In genomic region chr1:133407436-133407835, GRCm38 (mm10) we compare ENCODE assay signal across 15 mouse cellular contexts. TPM values are rescaled to one million over a fixed set of nuclear protein-coding genes. Genes with fewer than 3 reads are reported as not detected.
DNase-seq lines count a peak whose midpoint lies in the region; ATAC-seq and TF ChIP-seq lines count a peak whose summit lies in the region.
"Had no signal": no experiment of that assay in that cellular context is flagged by ENCODE, and none has a peak within 500 bp of the region (broad histone marks: within the 10 kb centered on the region; RNA-seq: fewer than 3 reads in every experiment).

No protein-coding gene starts in this region.

- H3K9ac ChIP-seq in heart, embryonic 15.5 days = no peak overlapping the region
- H3K9ac ChIP-seq in kidney, postnatal 0 days (ENCODE audit: low read depth, low read length) = no peak overlapping the region
- H3K9ac ChIP-seq: embryonic facial prominence, embryonic 13.5 days; forebrain, embryonic 13.5 days; midbrain, embryonic 15.5 days; neural tube, embryonic 12.5 days had no signal

- 59% methylated on average over 6 of the region's 6 CpGs for WGBS in heart, embryonic 15.5 days
- 49% methylated on average over 6 of the region's 6 CpGs for WGBS in kidney, postnatal 0 days
- WGBS in embryonic facial prominence, embryonic 10.5 days = 47% methylated on average over 6 of the region's 6 CpGs

- H3K4me2 ChIP-seq in heart, embryonic 15.5 days = no peak overlapping the region
- H3K4me2 ChIP-seq in kidney, postnatal 0 days (ENCODE audit: low read length) = no peak overlapping the region
- H3K4me2 ChIP-seq: embryonic facial prominence, embryonic 13.5 days; forebrain, embryonic 13.5 days; midbrain, embryonic 15.5 days; neural tube, embryonic 12.5 days had no signal

- H3K4me3 ChIP-seq in heart, embryonic 15.5 days = no peak overlapping the region
- H3K4me3 ChIP-seq in kidney, postnatal 0 days (replicated peaks; ENCODE audit: low read depth, low read length) = no peak overlapping the region
- no peak overlapping the region for H3K4me3 ChIP-seq in embryonic facial prominence, embryonic 10.5 days
- H3K4me3 ChIP-seq: embryonic facial prominence, embryonic 13.5 days; forebrain, embryonic 13.5 days; midbrain, embryonic 15.5 days; neural tube, embryonic 12.5 days had no signal

- no peaks in the 10 kb centered on the region for H3K9me3 ChIP-seq in heart, embryonic 15.5 days (replicated peaks)
- no peaks in the 10 kb centered on the region for H3K9me3 ChIP-seq in kidney, postnatal 0 days (replicated peaks; ENCODE audit: low read length)
- H3K9me3 ChIP-seq in embryonic facial prominence, embryonic 10.5 days = no peaks in the 10 kb centered on the region
- H3K9me3 ChIP-seq: embryonic facial prominence, embryonic 13.5 days; forebrain, embryonic 13.5 days; G1E; midbrain, embryonic 15.5 days; neural tube, embryonic 12.5 days had no signal

- TF ChIP-seq CTCF in kidney, postnatal 0 days (IDR thresholded peaks at IDR 0.05; ENCODE audit: low read depth) = no peak

- H3K27ac ChIP-seq in heart, embryonic 15.5 days = peak overlapping the region; percentile 35; the same call in 1 of the 2 replicates
- H3K27ac ChIP-seq in kidney, postnatal 0 days = peak overlapping the region; percentile 44; the same call in 1 of the 2 replicates
- peak overlapping the region; percentile 82; the same call in 1 of the 2 replicates for H3K27ac ChIP-seq in embryonic facial prominence, embryonic 10.5 days (replicated peaks)
- H3K27ac ChIP-seq: embryonic facial prominence, embryonic 13.5 days; forebrain, embryonic 13.5 days; macrophage; midbrain, embryonic 15.5 days; neural tube, embryonic 12.5 days had no signal

- DNase-seq in heart, adult 11 months = no peak
- DNase-seq in kidney, postnatal 0 days (ENCODE audit: low spot score) = peak; percentile 79
- DNase-seq in kidney, adult 18-20 months = no peak
- DNase-seq in embryonic facial prominence, embryonic 10.5 days (ENCODE audit: low spot score) = no peak
- peak; percentile 56 for DNase-seq in lung, postnatal 25 days (ENCODE audit: low spot score)
- no peak for DNase-seq in thymus, postnatal 10 days (ENCODE audit: low spot score in 2 of 2)
- DNase-seq: adrenal gland, postnatal 10 days; cerebellum, adult 9-10 months had no signal

- H3K36me3 ChIP-seq in heart, embryonic 15.5 days = no peaks in the 10 kb centered on the region
- H3K36me3 ChIP-seq in kidney, postnatal 0 days (ENCODE audit: insufficient read depth, low read length) = no peaks in the 10 kb centered on the region
- peaks cover 11% of the 10 kb centered on the region; the same call in 1 of the 2 replicates for H3K36me3 ChIP-seq in embryonic facial prominence, embryonic 10.5 days (replicated peaks)
- H3K36me3 ChIP-seq: embryonic facial prominence, embryonic 13.5 days; G1E; midbrain, embryonic 15.5 days; neural tube, embryonic 12.5 days had no signal

- no peak for ATAC-seq in heart, embryonic 15.5 days (replicated peaks; ENCODE audit: insufficient number of reproducible peaks, insufficient read depth, low FRiP score, low read depth)
- ATAC-seq in kidney, postnatal 0 days (replicated peaks; ENCODE audit: low FRiP score, low read depth) = no peak
- ATAC-seq: forebrain, embryonic 13.5 days; midbrain, embryonic 15.5 days had no signal

- H3K4me1 ChIP-seq in heart, embryonic 15.5 days (replicated peaks) = peaks cover 8% of the 10 kb centered on the region
- peaks cover 33% of the 10 kb centered on the region for H3K4me1 ChIP-seq in kidney, postnatal 0 days (replicated peaks; ENCODE audit: insufficient read depth, low read length)
- peaks cover 62% of the 10 kb centered on the region for H3K4me1 ChIP-seq in embryonic facial prominence, embryonic 10.5 days

- H3K27me3 ChIP-seq in heart, embryonic 15.5 days = no peaks in the 10 kb centered on the region
- no peaks in the 10 kb centered on the region for H3K27me3 ChIP-seq in kidney, postnatal 0 days (ENCODE audit: insufficient read depth, low read length)
- H3K27me3 ChIP-seq in embryonic facial prominence, embryonic 10.5 days (replicated peaks; ENCODE audit: low read depth, poor library complexity, severe bottlenecking) = no peaks in the 10 kb centered on the region
- H3K27me3 ChIP-seq: embryonic facial prominence, embryonic 13.5 days; forebrain, embryonic 13.5 days; midbrain, embryonic 15.5 days; neural tube, embryonic 12.5 days had no signal

RNA-seq across cellular contexts. Expression of gene Sox13, which starts 16.7 kb away (rescaled TPM):
- 4.5 and 6.2 TPM in 2 replicates for polyA plus RNA-seq in heart, embryonic 15.5 days (2015; fragmentation: Nextera tagmentation; extraction: Ambion mirVana)
- polyA plus RNA-seq in kidney, postnatal 0 days (2015; fragmentation: Nextera tagmentation; extraction: Ambion mirVana) = 12.0 and 13.7 TPM in 2 replicates
- polyA plus RNA-seq in embryonic facial prominence, embryonic 10.5 days (2016; fragmentation: Nextera tagmentation; extraction: Ambion mirVana) = 12.1 and 18.1 TPM in 2 replicates

RNA-seq across cellular contexts. Expression of gene Etnk2, which starts 44.1 kb away (rescaled TPM):
- 1.3 and 1.5 TPM in 2 replicates for polyA plus RNA-seq in heart, embryonic 15.5 days (2015; fragmentation: Nextera tagmentation; extraction: Ambion mirVana)
- polyA plus RNA-seq in kidney, postnatal 0 days (2015; fragmentation: Nextera tagmentation; extraction: Ambion mirVana) = 4.4 and 5.1 TPM in 2 replicates
- 2.6 and 3.3 TPM in 2 replicates for polyA plus RNA-seq in embryonic facial prominence, embryonic 10.5 days (2016; fragmentation: Nextera tagmentation; extraction: Ambion mirVana)
- polyA plus RNA-seq: G1E, macrophage had no signal

RNA-seq across cellular contexts. Expression of gene Ren1, which starts 57.1 kb away (rescaled TPM):
- 0.30 and 2.2 TPM in 2 replicates for polyA plus RNA-seq in heart, embryonic 15.5 days (2015; fragmentation: Nextera tagmentation; extraction: Ambion mirVana)
- polyA plus RNA-seq in kidney, postnatal 0 days (2015; fragmentation: Nextera tagmentation; extraction: Ambion mirVana) = 463 and 484 TPM in 2 replicates
- polyA plus RNA-seq in embryonic facial prominence, embryonic 10.5 days (2016; fragmentation: Nextera tagmentation; extraction: Ambion mirVana) = 0.13 TPM in 1 of 2 replicates, not detected in the other
- polyA plus RNA-seq: forebrain, embryonic 13.5 days; G1E; macrophage; midbrain, embryonic 15.5 days had no signal

Comparison
In these comparisons a context has a peak if more than half of its experiments do, and no peak if none do; other contexts are left out.
1. DNase-seq: peak in kidney, postnatal 0 days (single experiment) and lung, postnatal 25 days (single experiment); none in heart, adult 11 months (single experiment), kidney, adult 18-20 months (single experiment), embryonic facial prominence, embryonic 10.5 days (single experiment) and thymus, postnatal 10 days (0 of 2).
2. RNA of gene Ren1, which starts 57.1 kb away (polyA plus RNA-seq): 463 to 484 TPM in kidney, postnatal 0 days; 0.30 to 2.2 TPM in heart, embryonic 15.5 days and 0.13 TPM in embryonic facial prominence, embryonic 10.5 days; every median in the first group is over 100 times any median in the second.
3. Peak in every context shown above with its lines, with median percentiles within 50 percentile points of each other: H3K27ac ChIP-seq.